Mouse (Mus musculus) kidney, postnatal 14 days (tissue): ENCODE results near the gene Setd5.
A peak's percentile ranks its signal among the peaks of the same experiment; 100 is the strongest.

ENCODE experiments used
- DNase-seq: peaks from one replicate; pipeline ENCODE4 v3.0.0; 2022; ENCODE audit warnings: mixed read lengths

Gene Setd5

GRCm38 (mm10) chr6:113144764-113145163 lies 67.6 kb downstream of the Setd5 start:
- DNase-seq: peak; percentile 47

GRCm38 (mm10) chr6:113145249-113145648 lies 68.1 kb downstream of the Setd5 start:
- no peak for DNase-seq

- no peak for DNase-seq
Measured at GRCm38 (mm10) chr6:113154071-113154470, 76.9 kb downstream of the Setd5 start.

- DNase-seq: no peak
Measured at GRCm38 (mm10) chr6:113154886-113155285, 77.7 kb downstream of the Setd5 start.

GRCm38 (mm10) chr6:113156064-113156463 lies 78.9 kb downstream of the Setd5 start:
- DNase-seq: no peak

GRCm38 (mm10) chr6:113160106-113160505 lies 82.9 kb downstream of the Setd5 start:
- DNase-seq: no peak

- no peak for DNase-seq
Measured at GRCm38 (mm10) chr6:113161982-113162381, 84.8 kb downstream of the Setd5 start.

GRCm38 (mm10) chr6:113163513-113163912 lies 86.3 kb downstream of the Setd5 start:
- DNase-seq: no peak

- peak; percentile 83 for DNase-seq
Measured at GRCm38 (mm10) chr6:113166661-113167251, 89.6 kb downstream of the Setd5 start.

GRCm38 (mm10) chr6:113168316-113168975 lies 91.3 kb downstream of the Setd5 start:
- no peak for DNase-seq

- no peak for DNase-seq
Measured at GRCm38 (mm10) chr6:113169852-113170251, 92.7 kb downstream of the Setd5 start.

GRCm38 (mm10) chr6:113170651-113171050 lies 93.5 kb downstream of the Setd5 start:
- no peak for DNase-seq

- DNase-seq: no peak
Measured at GRCm38 (mm10) chr6:113172011-113172410, 94.8 kb downstream of the Setd5 start.

GRCm38 (mm10) chr6:113172568-113172967 lies 95.4 kb downstream of the Setd5 start:
- peak; percentile 52 for DNase-seq

- no peak for DNase-seq
Measured at GRCm38 (mm10) chr6:113175469-113175868, 98.3 kb downstream of the Setd5 start.

- DNase-seq: no peak
Measured at GRCm38 (mm10) chr6:113176613-113177012, 99.4 kb downstream of the Setd5 start.

GRCm38 (mm10) chr6:113178286-113179194 lies 101.4 kb downstream of the Setd5 start:
- DNase-seq: no peak

- DNase-seq: no peak
Measured at GRCm38 (mm10) chr6:113179195-113179733, 102.1 kb downstream of the Setd5 start.

- DNase-seq: peak; percentile 58
Measured at GRCm38 (mm10) chr6:113184163-113184562, 107.0 kb downstream of the Setd5 start.

- DNase-seq: no peak
Measured at GRCm38 (mm10) chr6:113184866-113185525, 107.8 kb downstream of the Setd5 start.

- peak; percentile 48 for DNase-seq
Measured at GRCm38 (mm10) chr6:113193765-113194460, 116.7 kb downstream of the Setd5 start.

GRCm38 (mm10) chr6:113194517-113194840 lies 117.3 kb downstream of the Setd5 start:
- no peak for DNase-seq
